Mouse (Mus musculus): ENCODE data around the gene Adcy5.

Gene Adcy5

GRCm38 (mm10) chr16:35237091-35237490 is 82.4 kb downstream of the Adcy5 start:
- in situ Hi-C loops (cut with MboI; ENCODE audit: low pct_unique_long_range_greater_than_20kb in 1 of 2, low sequenced_read_pairs in 2 of 2, unreplicated experiment in 1 of 2), result no loop called here

- in situ Hi-C loops (cut with MboI; ENCODE audit: low pct_unique_long_range_greater_than_20kb in 1 of 2, low sequenced_read_pairs in 2 of 2, unreplicated experiment in 1 of 2), result no loop called here
These were observed 84.8 kb downstream of the Adcy5 start for GRCm38 (mm10) chr16:35239318-35239965.

- in situ Hi-C loops (cut with MboI; ENCODE audit: low pct_unique_long_range_greater_than_20kb in 1 of 2, low sequenced_read_pairs in 2 of 2, unreplicated experiment in 1 of 2), result no loop called here
These were observed 85.5 kb downstream of the Adcy5 start for GRCm38 (mm10) chr16:35239966-35240730.

GRCm38 (mm10) chr16:35247364-35247763 is 92.7 kb downstream of the Adcy5 start:
- in situ Hi-C loops (cut with MboI; ENCODE audit: low pct_unique_long_range_greater_than_20kb in 1 of 2, low sequenced_read_pairs in 2 of 2, unreplicated experiment in 1 of 2), result no loop called here

GRCm38 (mm10) chr16:35248825-35249224 is 94.1 kb downstream of the Adcy5 start:
- in situ Hi-C loops (cut with MboI; ENCODE audit: low pct_unique_long_range_greater_than_20kb in 1 of 2, low sequenced_read_pairs in 2 of 2, unreplicated experiment in 1 of 2), result no loop called here

- in situ Hi-C loops (cut with MboI; ENCODE audit: low pct_unique_long_range_greater_than_20kb in 1 of 2, low sequenced_read_pairs in 2 of 2, unreplicated experiment in 1 of 2), result no loop called here
These were observed 95.1 kb downstream of the Adcy5 start for GRCm38 (mm10) chr16:35249763-35250162.

- in situ Hi-C loops (cut with MboI; ENCODE audit: low pct_unique_long_range_greater_than_20kb in 1 of 2, low sequenced_read_pairs in 2 of 2, unreplicated experiment in 1 of 2), result no loop called here
These were observed 97.0 kb downstream of the Adcy5 start for GRCm38 (mm10) chr16:35251690-35252089.

GRCm38 (mm10) chr16:35252967-35253366 is 98.3 kb downstream of the Adcy5 start:
- in situ Hi-C loops (cut with MboI; ENCODE audit: low pct_unique_long_range_greater_than_20kb in 1 of 2, low sequenced_read_pairs in 2 of 2, unreplicated experiment in 1 of 2), result no loop called here

GRCm38 (mm10) chr16:35255981-35256380 is 101.3 kb downstream of the Adcy5 start:
- in situ Hi-C loops (cut with MboI; ENCODE audit: low pct_unique_long_range_greater_than_20kb in 1 of 2, low sequenced_read_pairs in 2 of 2, unreplicated experiment in 1 of 2), result no loop called here

- in situ Hi-C loops (cut with MboI; ENCODE audit: low pct_unique_long_range_greater_than_20kb in 1 of 2, low sequenced_read_pairs in 2 of 2, unreplicated experiment in 1 of 2), result loop anchor here in 1 of 2 experiments (10.0 kb wide), 1 partner anchor 156 kb away; no protein-coding TSS in a partner anchor
These were observed 115.8 kb downstream of the Adcy5 start for GRCm38 (mm10) chr16:35270353-35270934.

GRCm38 (mm10) chr16:35270945-35271344 is 116.3 kb downstream of the Adcy5 start:
- in situ Hi-C loops (cut with MboI; ENCODE audit: low pct_unique_long_range_greater_than_20kb in 1 of 2, low sequenced_read_pairs in 2 of 2, unreplicated experiment in 1 of 2), result loop anchor here in 1 of 2 experiments (10.0 kb wide), 1 partner anchor 156 kb away; no protein-coding TSS in a partner anchor

GRCm38 (mm10) chr16:35271572-35271971 is 116.9 kb downstream of the Adcy5 start:
- in situ Hi-C loops (cut with MboI; ENCODE audit: low pct_unique_long_range_greater_than_20kb in 1 of 2, low sequenced_read_pairs in 2 of 2, unreplicated experiment in 1 of 2), result loop anchor here in 1 of 2 experiments (10.0 kb wide), 1 partner anchor 157 kb away; no protein-coding TSS in a partner anchor

GRCm38 (mm10) chr16:35272417-35272816 is 117.7 kb downstream of the Adcy5 start:
- in situ Hi-C loops (cut with MboI; ENCODE audit: low pct_unique_long_range_greater_than_20kb in 1 of 2, low sequenced_read_pairs in 2 of 2, unreplicated experiment in 1 of 2), result loop anchor here in 1 of 2 experiments (10.0 kb wide), 1 partner anchor 158 kb away; no protein-coding TSS in a partner anchor

- in situ Hi-C loops (cut with MboI; ENCODE audit: low pct_unique_long_range_greater_than_20kb in 1 of 2, low sequenced_read_pairs in 2 of 2, unreplicated experiment in 1 of 2), result loop anchor here (5.0 to 10.0 kb wide), 2 partner anchors 156 to 163 kb away; no protein-coding TSS in a partner anchor
These were observed 123.5 kb downstream of the Adcy5 start for GRCm38 (mm10) chr16:35278166-35278565.

- in situ Hi-C loops (cut with MboI; ENCODE audit: low pct_unique_long_range_greater_than_20kb in 1 of 2, low sequenced_read_pairs in 2 of 2, unreplicated experiment in 1 of 2), result no loop called here
These were observed 127.8 kb downstream of the Adcy5 start for GRCm38 (mm10) chr16:35282456-35282855.

- in situ Hi-C loops (cut with MboI; ENCODE audit: low pct_unique_long_range_greater_than_20kb in 1 of 2, low sequenced_read_pairs in 2 of 2, unreplicated experiment in 1 of 2), result no loop called here
These were observed 131.1 kb downstream of the Adcy5 start for GRCm38 (mm10) chr16:35285821-35286220.

GRCm38 (mm10) chr16:35287244-35287643 is 132.6 kb downstream of the Adcy5 start:
- in situ Hi-C loops (cut with MboI; ENCODE audit: low pct_unique_long_range_greater_than_20kb in 1 of 2, low sequenced_read_pairs in 2 of 2, unreplicated experiment in 1 of 2), result no loop called here

- in situ Hi-C loops (cut with MboI; ENCODE audit: low pct_unique_long_range_greater_than_20kb in 1 of 2, low sequenced_read_pairs in 2 of 2, unreplicated experiment in 1 of 2), result no loop called here
These were observed 143.1 kb downstream of the Adcy5 start for GRCm38 (mm10) chr16:35297786-35298185.

GRCm38 (mm10) chr16:35300156-35300555 is 145.5 kb downstream of the Adcy5 start:
- in situ Hi-C loops (cut with MboI; ENCODE audit: low pct_unique_long_range_greater_than_20kb in 1 of 2, low sequenced_read_pairs in 2 of 2, unreplicated experiment in 1 of 2), result no loop called here

Measured in mouse embryonic stem cell (cell line).